Mouse (Mus musculus) B cell, adult (primary cell): ENCODE measurements around the gene Fgf16. TPM values are rescaled to one million over a fixed set of nuclear protein-coding genes. Genes with fewer than 3 reads are reported as not detected.

Experiments
- total RNA-seq: library from RNA; stranded (reverse); gene quantifications from 4 replicates; pipeline ENCODE4 v1.2.4, GENCODE M21; 2023; ENCODE audit not compliant: inconsistent age

Fgf16 gene
- total RNA-seq, result not detected in 4 replicates

GRCm38 (mm10) chrX:105764162-105765004 is at the start of gene Fgf16:
Fgf16 (plus strand) TSS chrX:105764279.

Other genes with a start within 250 kb of the Fgf16 start
- gene Atrx, start 165.1 kb downstream of the Fgf16 start, total RNA-seq, result 211 to 240 TPM (median 227 TPM) in 4 replicates
- 34.0 to 41.2 TPM (median 35.9 TPM) in 4 replicates for gene Magt1, start 247.6 kb downstream of the Fgf16 start, total RNA-seq